Mouse (Mus musculus) heart, adult 2 months (tissue): Measurements from ENCODE around the gene Lpar6.

ENCODE experiments used
- CTCF ChIP-seq: fragments of 200-600 bp; IDR thresholded peaks from 2 replicates; pipeline ENCODE4 v1.8.1; 2022; ENCODE audit warnings: antibody characterized with exemption, mild to moderate bottlenecking, moderate library complexity
- EP300 ChIP-seq: fragments of 200-500 bp; IDR thresholded peaks from 2 replicates; pipeline ENCODE4 v1.6.1; 2011; ENCODE audit warnings: low read depth, low read length, control low read depth; ENCODE audit not compliant: insufficient read depth
- POLR2A ChIP-seq: fragments of 200-500 bp; IDR thresholded peaks from 2 replicates; pipeline ENCODE4 v1.6.1; 2011; ENCODE audit warnings: mild to moderate bottlenecking, low read depth, low read length, control low read depth; ENCODE audit not compliant: insufficient read depth

- TF ChIP-seq CTCF (no peak), POLR2A (no peak), EP300 (no peak)
These were observed 36.2 kb upstream of the Lpar6 start for GRCm38 (mm10) chr14:73201447-73201846.
